Mouse (Mus musculus): ENCODE measurements at regions not wholly inside any gene's neighbourhood (a gene's known extent, or its start where the extent isn't known, plus 50 kb on each side); places are given as distances from the start of the nearest gene placed in this dataset.

GRCm38 (mm10) chr8:64395816-64396215 lies 189.7 kb upstream of the Tll1 start:
- TF ChIP-seq CTCF (IDR thresholded peaks at IDR 0.05; ENCODE audit: low read depth) = no peak
- ATAC-seq (no peak), DNase-seq (ENCODE audit: low spot score) (no peak)
- Histone ChIP-seq H3K4me1 (ENCODE audit: insufficient read depth, low read length) (no peaks in the 10 kb centered on the region), H3K9ac (replicated peaks; ENCODE audit: low read length) (no peak overlapping the region), H3K9me3 (ENCODE audit: low read length) (no peaks in the 10 kb centered on the region), H3K4me3 (ENCODE audit: low read length) (no peak overlapping the region), H3K27me3 (ENCODE audit: insufficient read depth, low read length) (no peaks in the 10 kb centered on the region), H3K4me2 (ENCODE audit: low read depth, low read length) (no peak overlapping the region), H3K27ac (no peak overlapping the region), H3K36me3 (ENCODE audit: insufficient read depth, low read length) (no peaks in the 10 kb centered on the region)
- 82% methylated on average over 5 of the region's 5 CpGs for WGBS

DNA sequence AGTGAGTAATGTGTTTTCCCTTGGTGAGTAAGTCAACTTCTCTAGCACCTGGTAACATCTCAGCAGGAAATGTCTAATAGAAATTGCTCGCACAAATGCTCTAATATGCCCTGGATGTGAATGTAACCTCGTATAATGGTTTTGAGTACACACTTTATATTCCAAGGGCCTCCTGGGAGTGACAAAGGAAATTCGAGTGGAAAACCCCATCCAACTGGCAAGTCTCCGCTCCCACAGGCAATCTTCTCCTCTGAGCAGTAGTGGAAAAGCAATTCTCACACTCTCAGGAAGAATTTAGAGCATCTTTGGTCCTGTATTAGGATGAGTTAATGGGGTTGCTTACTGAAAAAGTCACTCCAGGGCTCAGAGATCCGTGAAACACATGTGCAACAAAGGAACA lies 183.4 kb upstream of the Tll1 start:
- WGBS = 44% methylated on average over 5 of the region's 5 CpGs
- no peak for DNase-seq (ENCODE audit: low spot score)
- no peaks in the 10 kb centered on the region for H3K9me3 ChIP-seq (ENCODE audit: low read length)

DNA sequence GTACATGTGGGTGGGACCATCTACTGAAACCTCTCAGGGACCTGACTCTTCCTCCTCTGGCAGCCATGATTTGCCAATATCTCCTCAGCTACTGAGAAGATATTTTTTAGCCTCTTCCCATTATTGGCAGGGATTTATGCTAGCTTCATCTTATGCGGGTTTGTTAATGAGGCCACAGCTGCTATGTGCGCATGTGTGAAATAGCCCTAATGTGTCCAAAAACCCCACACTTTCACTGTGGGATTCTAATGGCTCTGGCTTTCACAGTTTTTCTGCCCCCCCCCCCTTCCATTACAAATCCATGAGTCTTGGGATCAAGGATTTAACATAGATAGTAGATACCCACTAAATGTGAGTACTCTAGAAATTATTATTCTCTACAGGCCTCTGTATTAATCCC lies 182.2 kb upstream of the Tll1 start:
- no peaks in the 10 kb centered on the region for H3K9me3 ChIP-seq (ENCODE audit: low read length)
- no peak overlapping the region for H3K4me3 ChIP-seq (ENCODE audit: low read length)
- H3K27me3 ChIP-seq (ENCODE audit: insufficient read depth, low read length) = no peaks in the 10 kb centered on the region
- DNase-seq (ENCODE audit: low spot score) = no peak
- no peak for TF ChIP-seq CTCF (IDR thresholded peaks at IDR 0.05; ENCODE audit: low read depth)
- H3K9ac ChIP-seq (replicated peaks; ENCODE audit: low read length) = no peak overlapping the region
- no peaks in the 10 kb centered on the region for H3K4me1 ChIP-seq (ENCODE audit: insufficient read depth, low read length)
- H3K4me2 ChIP-seq (ENCODE audit: low read depth, low read length) = no peak overlapping the region
- H3K27ac ChIP-seq = no peak overlapping the region
- 66% methylated on average over 2 of the region's 2 CpGs for WGBS
- no peaks in the 10 kb centered on the region for H3K36me3 ChIP-seq (ENCODE audit: insufficient read depth, low read length)
- ATAC-seq = no peak

More for the DNA sequence above, 183.4 kb upstream of the Tll1 start:
- H3K4me1 ChIP-seq (ENCODE audit: insufficient read depth, low read length) = no peaks in the 10 kb centered on the region
- no peaks in the 10 kb centered on the region for H3K27me3 ChIP-seq (ENCODE audit: insufficient read depth, low read length)
- H3K9ac ChIP-seq (replicated peaks; ENCODE audit: low read length) = no peak overlapping the region
- H3K27ac ChIP-seq = no peak overlapping the region
- no peak overlapping the region for H3K4me2 ChIP-seq (ENCODE audit: low read depth, low read length)
- TF ChIP-seq CTCF (IDR thresholded peaks at IDR 0.05; ENCODE audit: low read depth) = no peak
- no peaks in the 10 kb centered on the region for H3K36me3 ChIP-seq (ENCODE audit: insufficient read depth, low read length)
- no peak for ATAC-seq
- no peak overlapping the region for H3K4me3 ChIP-seq (ENCODE audit: low read length)

DNA sequence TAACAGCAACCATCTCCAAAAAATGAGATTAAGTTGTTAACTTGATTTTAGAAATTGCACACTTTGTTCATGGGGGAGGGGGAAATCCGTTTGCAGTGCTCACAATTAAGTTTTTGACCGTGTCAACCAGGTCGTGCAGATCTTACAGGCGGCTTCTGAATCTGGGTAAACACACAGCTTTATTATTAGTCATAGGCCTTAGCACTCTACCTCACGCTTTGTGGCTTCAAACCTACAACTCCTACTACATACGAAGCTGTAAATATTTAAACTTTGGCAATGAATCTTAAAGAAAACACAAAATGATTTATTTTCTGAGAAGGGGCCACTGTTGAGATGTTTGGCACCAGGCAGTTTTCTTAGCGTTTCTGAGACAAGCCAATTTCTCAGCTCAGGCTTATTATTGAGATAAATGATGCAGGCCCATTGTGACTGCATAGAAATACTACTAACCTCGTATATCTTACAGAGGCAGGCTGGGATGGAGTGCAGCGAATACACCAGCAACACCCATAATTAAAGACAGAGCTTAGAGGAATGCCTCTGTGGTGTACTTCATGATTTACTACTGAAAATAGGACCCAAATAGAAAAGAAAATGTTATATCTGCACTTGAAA lies 173.8 kb upstream of the Tll1 start:
- H3K4me1 ChIP-seq (ENCODE audit: insufficient read depth, low read length) = no peaks in the 10 kb centered on the region
- no peaks in the 10 kb centered on the region for H3K36me3 ChIP-seq (ENCODE audit: insufficient read depth, low read length)
- H3K9ac ChIP-seq (replicated peaks; ENCODE audit: low read length) = no peak overlapping the region
- no peaks in the 10 kb centered on the region for H3K9me3 ChIP-seq (ENCODE audit: low read length)
- H3K4me2 ChIP-seq (ENCODE audit: low read depth, low read length) = no peak overlapping the region
- TF ChIP-seq CTCF (IDR thresholded peaks at IDR 0.05; ENCODE audit: low read depth) = no peak
- H3K27me3 ChIP-seq (ENCODE audit: insufficient read depth, low read length) = no peaks in the 10 kb centered on the region
- ATAC-seq = no peak
- H3K4me3 ChIP-seq (ENCODE audit: low read length) = no peak overlapping the region
- no peak for DNase-seq (ENCODE audit: low spot score)
- 82% methylated on average over 9 of the region's 9 CpGs for WGBS
- no peak overlapping the region for H3K27ac ChIP-seq

GRCm38 (mm10) chr8:64377830-64378229 lies 171.8 kb upstream of the Tll1 start:
- H3K27me3 ChIP-seq (ENCODE audit: insufficient read depth, low read length) = no peaks in the 10 kb centered on the region
- no peaks in the 10 kb centered on the region for H3K4me1 ChIP-seq (ENCODE audit: insufficient read depth, low read length)
- DNase-seq (ENCODE audit: low spot score) (no peak), ATAC-seq (no peak)
- no peaks in the 10 kb centered on the region for H3K36me3 ChIP-seq (ENCODE audit: insufficient read depth, low read length)
- no peak overlapping the region for H3K9ac ChIP-seq (replicated peaks; ENCODE audit: low read length)
- TF ChIP-seq CTCF (IDR thresholded peaks at IDR 0.05; ENCODE audit: low read depth) = no peak
- WGBS = 77% methylated on average over 2 of the region's 2 CpGs
- H3K27ac ChIP-seq = no peak overlapping the region
- H3K4me2 ChIP-seq (ENCODE audit: low read depth, low read length) = no peak overlapping the region
- H3K9me3 ChIP-seq (ENCODE audit: low read length) = no peaks in the 10 kb centered on the region
- no peak overlapping the region for H3K4me3 ChIP-seq (ENCODE audit: low read length)

- TF ChIP-seq CTCF (IDR thresholded peaks at IDR 0.05; ENCODE audit: low read depth) = no peak
- H3K9me3 ChIP-seq (ENCODE audit: low read length) = no peaks in the 10 kb centered on the region
- H3K9ac ChIP-seq (replicated peaks; ENCODE audit: low read length) = no peak overlapping the region
- no peaks in the 10 kb centered on the region for H3K36me3 ChIP-seq (ENCODE audit: insufficient read depth, low read length)
- no peak for DNase-seq (ENCODE audit: low spot score)
- H3K27ac ChIP-seq = no peak overlapping the region
- H3K4me1 ChIP-seq (ENCODE audit: insufficient read depth, low read length) = no peaks in the 10 kb centered on the region
- H3K4me2 ChIP-seq (ENCODE audit: low read depth, low read length) = no peak overlapping the region
- no peaks in the 10 kb centered on the region for H3K27me3 ChIP-seq (ENCODE audit: insufficient read depth, low read length)
- no peak for ATAC-seq
- WGBS = 89% methylated on average over 4 of the region's 4 CpGs
- no peak overlapping the region for H3K4me3 ChIP-seq (ENCODE audit: low read length)
Observed at GRCm38 (mm10) chr8:64375509-64375908, 169.4 kb upstream of the Tll1 start.

DNA sequence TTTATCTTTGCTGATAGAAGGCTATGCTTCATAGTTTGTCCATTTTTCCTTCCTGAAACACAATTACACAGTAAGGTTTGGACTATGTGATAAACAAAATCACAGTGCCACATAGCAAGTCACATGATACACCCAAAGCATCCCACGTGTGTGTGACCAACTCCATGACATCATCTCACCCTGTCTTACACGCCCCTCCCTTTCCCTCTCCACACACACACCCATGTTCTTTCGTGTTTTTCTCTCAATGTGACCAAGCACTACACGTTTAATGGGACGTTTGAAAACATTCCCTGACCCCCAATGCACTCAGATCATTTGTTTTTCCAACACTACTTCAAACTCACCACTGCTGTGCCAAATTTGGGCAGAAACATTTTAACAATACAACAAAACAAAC lies 168.9 kb upstream of the Tll1 start:
- no peak overlapping the region for H3K27ac ChIP-seq
- H3K4me2 ChIP-seq (ENCODE audit: low read depth, low read length) = no peak overlapping the region
- no peak for DNase-seq (ENCODE audit: low spot score)

More for the DNA sequence above, 168.9 kb upstream of the Tll1 start:
- no peak for TF ChIP-seq CTCF (IDR thresholded peaks at IDR 0.05; ENCODE audit: low read depth)
- Histone ChIP-seq H3K4me1 (ENCODE audit: insufficient read depth, low read length) (no peaks in the 10 kb centered on the region), H3K4me3 (ENCODE audit: low read length) (no peak overlapping the region), H3K9ac (replicated peaks; ENCODE audit: low read length) (no peak overlapping the region), H3K27me3 (ENCODE audit: insufficient read depth, low read length) (no peaks in the 10 kb centered on the region), H3K36me3 (ENCODE audit: insufficient read depth, low read length) (no peaks in the 10 kb centered on the region), H3K9me3 (ENCODE audit: low read length) (no peaks in the 10 kb centered on the region)
- ATAC-seq = no peak
- WGBS = 59% methylated on average over 5 of the region's 5 CpGs

Measured in hindbrain, postnatal 0 days (tissue).